Comparison of ENCODE assay signal across 8 mouse cellular contexts in genomic region chr5:123228524-123228922, GRCm38 (mm10). TPM values are rescaled to one million over a fixed set of nuclear protein-coding genes. Genes with fewer than 3 reads are reported as not detected.
DNase-seq lines count a peak whose midpoint lies in the region; ATAC-seq lines count a peak whose summit lies in the region.

No protein-coding gene starts in this region.

- H3K4me3 ChIP-seq in lung, embryonic 16.5 days (ENCODE audit: low read length), result peak overlapping the region; percentile 83
- peak overlapping the region; percentile 88 for H3K4me3 ChIP-seq in embryonic facial prominence, embryonic 13.5 days
- H3K4me3 ChIP-seq in limb, embryonic 10.5 days, result peak overlapping the region; percentile 69
- peak overlapping the region; percentile 66 for H3K4me3 ChIP-seq in neural tube, embryonic 15.5 days (replicated peaks)

- 5% methylated on average over 15 of the region's 15 CpGs for WGBS in lung, embryonic 16.5 days
- 7% methylated on average over 15 of the region's 15 CpGs for WGBS in embryonic facial prominence, embryonic 13.5 days
- 7% methylated on average over 15 of the region's 15 CpGs for WGBS in limb, embryonic 10.5 days
- WGBS in neural tube, embryonic 15.5 days, result 7% methylated on average over 15 of the region's 15 CpGs

- ATAC-seq in lung, embryonic 16.5 days (ENCODE audit: low read depth), result no peak
- ATAC-seq in embryonic facial prominence, embryonic 13.5 days (ENCODE audit: insufficient number of reproducible peaks, insufficient read depth, low FRiP score, low TSS enrichment, low read depth), result no peak
- ATAC-seq in neural tube, embryonic 15.5 days (ENCODE audit: low FRiP score), result no peak

- no peak overlapping the region for H3K27ac ChIP-seq in lung, embryonic 16.5 days (ENCODE audit: low read length)
- 0 out of 2 replicates have a peak overlapping the region, but pooled peaks have one; percentile 13 for H3K27ac ChIP-seq in embryonic facial prominence, embryonic 13.5 days
- peak overlapping the region; percentile 86 for H3K27ac ChIP-seq in limb, embryonic 10.5 days
- no peak overlapping the region for H3K27ac ChIP-seq in neural tube, embryonic 15.5 days (replicated peaks)

- no peak for DNase-seq in lung, postnatal 25 days (ENCODE audit: low spot score)
- DNase-seq in limb, embryonic 10.5 days (ENCODE audit: low spot score), result no peak
- no peak for DNase-seq in cerebellum, adult 18-20 months
- no peak for DNase-seq in cerebellum, adult 11 months
- DNase-seq in layer of hippocampus, postnatal 36 days, result no peak

- H3K27me3 ChIP-seq in lung, embryonic 16.5 days (ENCODE audit: control insufficient read depth, insufficient read depth, low read depth, low read length), result no peaks in the 10 kb centered on the region
- H3K27me3 ChIP-seq in embryonic facial prominence, embryonic 13.5 days, result no peaks in the 10 kb centered on the region
- H3K27me3 ChIP-seq in limb, embryonic 10.5 days (ENCODE audit: low read depth, poor library complexity, severe bottlenecking), result no peaks in the 10 kb centered on the region
- no peaks in the 10 kb centered on the region for H3K27me3 ChIP-seq in neural tube, embryonic 15.5 days (replicated peaks)

- H3K36me3 ChIP-seq in lung, embryonic 16.5 days (ENCODE audit: control insufficient read depth, insufficient read depth, low read length), result peaks cover 2% of the 10 kb centered on the region; the same call in 1 of the 2 replicates
- peaks cover 16% of the 10 kb centered on the region for H3K36me3 ChIP-seq in embryonic facial prominence, embryonic 13.5 days
- peaks cover 22% of the 10 kb centered on the region for H3K36me3 ChIP-seq in limb, embryonic 10.5 days
- H3K36me3 ChIP-seq in neural tube, embryonic 15.5 days, result peaks cover 5% of the 10 kb centered on the region; the same call in 1 of the 2 replicates

- peaks cover 5% of the 10 kb centered on the region for H3K4me1 ChIP-seq in lung, embryonic 16.5 days (replicated peaks; ENCODE audit: control insufficient read depth, insufficient read depth, low read length)
- H3K4me1 ChIP-seq in embryonic facial prominence, embryonic 13.5 days, result peaks cover 6% of the 10 kb centered on the region
- H3K4me1 ChIP-seq in limb, embryonic 10.5 days, result peaks cover 15% of the 10 kb centered on the region
- H3K4me1 ChIP-seq in neural tube, embryonic 15.5 days, result peaks cover 17% of the 10 kb centered on the region

- peak overlapping the region; percentile 63 for H3K4me2 ChIP-seq in lung, embryonic 16.5 days (ENCODE audit: low read depth, low read length)
- peak overlapping the region; percentile 75 for H3K4me2 ChIP-seq in embryonic facial prominence, embryonic 13.5 days
- H3K4me2 ChIP-seq in neural tube, embryonic 15.5 days, result peak overlapping the region; percentile 72

- H3K9ac ChIP-seq in lung, embryonic 16.5 days (ENCODE audit: low read length), result peak overlapping the region; percentile 93
- H3K9ac ChIP-seq in embryonic facial prominence, embryonic 13.5 days, result peak overlapping the region; percentile 90
- peak overlapping the region; percentile 74 for H3K9ac ChIP-seq in neural tube, embryonic 15.5 days (replicated peaks)

- H3K9me3 ChIP-seq in lung, embryonic 16.5 days (ENCODE audit: control insufficient read depth, low read length), result no peaks in the 10 kb centered on the region
- H3K9me3 ChIP-seq in embryonic facial prominence, embryonic 13.5 days, result no peaks in the 10 kb centered on the region
- H3K9me3 ChIP-seq in limb, embryonic 10.5 days (replicated peaks), result no peaks in the 10 kb centered on the region
- H3K9me3 ChIP-seq in neural tube, embryonic 15.5 days (replicated peaks), result no peaks in the 10 kb centered on the region

RNA-seq across cellular contexts. Expression of gene Wdr66, which starts 23.4 kb away (rescaled TPM):
- polyA plus RNA-seq in lung, embryonic 16.5 days (2015; fragmentation: Nextera tagmentation; extraction: Ambion mirVana), result 1.3 and 1.5 TPM in 2 replicates
- 1.4 and 1.7 TPM in 2 replicates for polyA plus RNA-seq in embryonic facial prominence, embryonic 13.5 days (2015; fragmentation: Nextera tagmentation; extraction: Ambion mirVana)
- 0.16 and 0.20 TPM in 2 replicates for polyA plus RNA-seq in limb, embryonic 10.5 days (2016; fragmentation: Nextera tagmentation; extraction: Ambion mirVana)
- polyA plus RNA-seq in neural tube, embryonic 15.5 days (2015; fragmentation: Nextera tagmentation; extraction: Ambion mirVana), result 1.1 and 1.2 TPM in 2 replicates
- 1 to 10 TPM; 3.6 to 5.5 TPM for total RNA-seq in layer of hippocampus, postnatal 36 days (2021)

RNA-seq across cellular contexts. Expression of gene Hpd, which starts 46.0 kb away (rescaled TPM):
- 0.18 and 0.91 TPM in 2 replicates for polyA plus RNA-seq in lung, embryonic 16.5 days (2015; fragmentation: Nextera tagmentation; extraction: Ambion mirVana)
- polyA plus RNA-seq in embryonic facial prominence, embryonic 13.5 days (2015; fragmentation: Nextera tagmentation; extraction: Ambion mirVana), result 0.65 TPM in 1 of 2 replicates, not detected in the other
- not detected in 2 replicates for polyA plus RNA-seq in limb, embryonic 10.5 days (2016; fragmentation: Nextera tagmentation; extraction: Ambion mirVana)
- polyA plus RNA-seq in neural tube, embryonic 15.5 days (2015; fragmentation: Nextera tagmentation; extraction: Ambion mirVana), result 0.50 TPM in 1 of 2 replicates, not detected in the other
- total RNA-seq in layer of hippocampus, postnatal 36 days (2021), result not detected

RNA-seq across cellular contexts. Expression of gene Psmd9, which starts 59.3 kb away (rescaled TPM):
- polyA plus RNA-seq in lung, embryonic 16.5 days (2015; fragmentation: Nextera tagmentation; extraction: Ambion mirVana), result 87.0 and 91.8 TPM in 2 replicates
- polyA plus RNA-seq in embryonic facial prominence, embryonic 13.5 days (2015; fragmentation: Nextera tagmentation; extraction: Ambion mirVana), result 95.3 and 107 TPM in 2 replicates
- polyA plus RNA-seq in limb, embryonic 10.5 days (2016; fragmentation: Nextera tagmentation; extraction: Ambion mirVana), result 90.1 and 92.0 TPM in 2 replicates
- 79.5 and 81.1 TPM in 2 replicates for polyA plus RNA-seq in neural tube, embryonic 15.5 days (2015; fragmentation: Nextera tagmentation; extraction: Ambion mirVana)
- total RNA-seq in layer of hippocampus, postnatal 36 days (2021), result 10 to 100 TPM; 28.2 to 30.8 TPM

Comparison
In these comparisons a context has a peak if more than half of its experiments do, and no peak if none do; other contexts are left out.
1. H3K27ac ChIP-seq: peak in embryonic facial prominence, embryonic 13.5 days (single experiment) and limb, embryonic 10.5 days (single experiment); none in lung, embryonic 16.5 days (single experiment) and neural tube, embryonic 15.5 days (single experiment).
2. Peak in every context shown above with its lines, with median percentiles within 50 percentile points of each other: H3K4me2 ChIP-seq, H3K4me3 ChIP-seq and H3K9ac ChIP-seq.